Mouse (Mus musculus) brain, embryonic 14.5 days (tissue): ENCODE measurements around the gene Ugt8a. TPM values are rescaled to one million over a fixed set of nuclear protein-coding genes. Genes with fewer than 3 reads are reported as not detected.

Experiments used
- DNase-seq: peaks from one replicate; pipeline ENCODE4 v3.0.0-alpha.2; 2011; ENCODE audit warnings: low read depth
- CTCF ChIP-seq: fragments of 200-500 bp; IDR thresholded peaks from 2 replicates; pipeline ENCODE4 v1.5.1; 2012; ENCODE audit warnings: inconsistent platforms, mild to moderate bottlenecking, moderate library complexity, borderline replicate concordance; ENCODE audit not compliant: insufficient read depth, insufficient read length; ENCODE audit errors: extremely low read depth
- POLR2A ChIP-seq: fragments of 200-500 bp; IDR thresholded peaks from 2 replicates; pipeline ENCODE4 v1.6.1; 2012; ENCODE audit warnings: mild to moderate bottlenecking, inconsistent platforms, borderline replicate concordance; ENCODE audit not compliant: poor library complexity, insufficient read depth, insufficient read length, severe bottlenecking; ENCODE audit errors: extremely low read depth
- polyA plus RNA-seq: library from polyadenylated mRNA; depleted of rRNA; stranded (reverse); fragments of >200 nt; gene quantifications from 2 replicates; pipeline ENCODE4 v1.2.3, GENCODE M21; 2012

Gene Ugt8a
- polyA plus RNA-seq, 1 experiment = 3.5 TPM

GRCm38 (mm10) chr3:125935796-125936195 is 2.6 kb downstream of the Ugt8a start:
- TF ChIP-seq CTCF (no peak), POLR2A (no peak)
- no peak for DNase-seq

DNA sequence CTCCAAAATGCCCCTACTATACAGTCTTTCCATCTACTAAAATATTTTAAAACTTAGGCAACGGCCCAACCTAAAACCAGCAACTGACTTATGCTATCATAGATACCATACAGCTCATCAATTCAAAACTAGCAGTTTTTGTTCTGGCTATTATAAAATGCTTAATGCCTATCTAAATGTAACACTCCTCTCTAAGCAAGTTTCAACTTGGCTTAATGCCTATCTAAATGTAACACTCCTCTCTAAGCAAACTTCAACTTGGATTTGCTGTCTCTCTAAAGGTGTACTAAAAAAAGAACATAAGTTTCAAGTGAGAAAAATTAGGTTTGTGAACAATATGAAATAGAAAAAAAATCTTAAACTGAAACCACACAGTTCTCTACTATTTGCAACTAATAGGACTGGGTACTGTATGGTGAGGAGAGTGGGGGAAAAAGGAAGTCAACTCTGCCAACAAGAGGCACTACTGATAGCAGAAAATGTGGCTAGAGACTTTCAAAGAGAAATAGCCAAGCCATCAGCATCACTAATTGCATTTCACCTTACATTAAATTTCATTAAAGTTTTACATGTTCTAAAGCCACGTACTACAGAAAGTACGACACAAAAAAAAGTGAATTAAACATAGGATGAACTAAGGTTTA is 5.7 kb downstream of the Ugt8a start:
- DNase-seq = no peak
- TF ChIP-seq CTCF (no peak), POLR2A (no peak)

DNA sequence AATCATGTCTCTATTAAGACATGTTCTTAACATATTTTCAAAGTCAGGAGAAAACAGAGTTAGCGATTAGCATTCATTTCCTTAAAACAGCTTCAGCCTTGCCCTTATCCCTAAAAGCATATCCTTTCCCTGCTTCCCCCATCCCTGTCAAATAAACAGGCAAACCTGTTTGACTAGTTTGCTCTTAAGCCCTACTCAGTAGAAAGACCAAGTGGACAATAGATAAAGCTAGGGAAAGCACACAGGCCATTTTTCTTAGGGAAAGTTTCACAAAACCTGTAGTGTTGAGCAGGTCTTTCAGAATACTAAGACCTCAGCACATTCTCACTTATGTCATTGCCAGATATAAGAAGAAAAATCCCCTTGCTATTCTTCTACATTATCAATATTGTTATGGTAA is 7.4 kb downstream of the Ugt8a start:
- no peak for DNase-seq
- TF ChIP-seq CTCF (no peak), POLR2A (no peak)

- DNase-seq = no peak
- TF ChIP-seq CTCF (no peak), POLR2A (no peak)
Observed at GRCm38 (mm10) chr3:125920876-125921275, 17.5 kb downstream of the Ugt8a start.

DNA sequence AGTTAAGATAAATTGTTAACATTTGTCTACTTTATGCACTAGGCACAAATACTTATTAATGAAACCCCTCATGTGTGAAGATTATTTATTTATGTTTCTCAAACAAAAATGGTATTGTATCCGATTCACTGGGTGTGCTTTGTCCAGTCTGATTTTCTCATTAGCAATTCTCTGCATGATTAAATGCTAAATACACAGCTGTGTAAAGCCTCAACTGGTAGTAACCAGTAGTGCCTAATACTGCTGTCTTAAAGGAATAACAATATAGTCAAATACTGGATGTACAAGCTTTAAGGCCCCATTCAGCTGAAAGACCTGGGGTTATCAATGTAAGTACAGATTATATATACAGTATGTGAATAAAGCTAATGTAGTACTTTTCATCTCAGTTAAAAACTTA is 39.4 kb downstream of the Ugt8a start:
- no peak for TF ChIP-seq POLR2A
- TF ChIP-seq CTCF = no peak
- peak; percentile 6 for DNase-seq

- DNase-seq = no peak
- TF ChIP-seq CTCF = no peak
- no peak for TF ChIP-seq POLR2A
Observed at GRCm38 (mm10) chr3:125887109-125887508, 51.3 kb downstream of the Ugt8a start.

- TF ChIP-seq CTCF = no peak
- TF ChIP-seq POLR2A = no peak
- DNase-seq = no peak
Observed at GRCm38 (mm10) chr3:125884879-125885278, 53.5 kb downstream of the Ugt8a start.

GRCm38 (mm10) chr3:125884423-125884822 is 54.0 kb downstream of the Ugt8a start:
- DNase-seq = no peak
- TF ChIP-seq CTCF (no peak), POLR2A (no peak)

DNA sequence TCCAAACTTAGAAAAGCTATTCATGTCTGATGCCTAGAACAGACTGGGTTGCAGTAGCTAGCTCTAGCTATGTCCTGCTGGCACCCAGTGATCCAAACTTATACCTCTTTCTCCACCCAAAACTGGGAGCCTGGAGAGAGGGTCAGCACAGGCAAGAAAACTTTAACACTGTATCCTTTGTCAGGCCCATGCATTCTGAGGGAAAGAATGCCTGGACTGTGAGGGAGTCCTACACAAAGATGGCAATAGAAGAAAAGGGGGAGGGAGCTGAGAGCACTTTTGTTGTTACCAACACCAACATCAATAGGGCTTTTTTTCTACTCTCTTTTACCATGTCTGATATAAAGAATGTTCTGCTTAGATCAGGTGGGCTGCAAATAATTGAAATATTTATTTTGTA is 55.4 kb downstream of the Ugt8a start:
- DNase-seq = peak; percentile 18
- TF ChIP-seq CTCF (no peak), POLR2A (no peak)

GRCm38 (mm10) chr3:125881835-125882234 is 56.6 kb downstream of the Ugt8a start:
- DNase-seq = peak; percentile 45
- TF ChIP-seq CTCF (no peak; the same call in 1 of the 2 replicates), POLR2A (no peak)

GRCm38 (mm10) chr3:125874371-125874770 is 64.0 kb downstream of the Ugt8a start:
- TF ChIP-seq POLR2A (no peak), CTCF (no peak)
- DNase-seq = peak; percentile 58

- DNase-seq = no peak
- TF ChIP-seq POLR2A (no peak), CTCF (no peak)
Observed at GRCm38 (mm10) chr3:125869873-125870272, 68.5 kb downstream of the Ugt8a start.
